Mouse (Mus musculus) MEL (cell line): ENCODE data around the gene Prdm12. TPM values are rescaled to one million over a fixed set of nuclear protein-coding genes. Genes with fewer than 3 reads are reported as not detected.

ENCODE experiments used
- DNase-seq: peaks from one replicate; pipeline ENCODE4 v3.0.0; 2011; ENCODE audit warnings: low read depth, low spot score
- H3K27ac ChIP-seq: 2 replicates; pipeline ENCODE4 v1.5.1; 2012; ENCODE audit warnings: low read depth, mild to moderate bottlenecking, control low read depth, low read length, moderate library complexity; ENCODE audit not compliant: control insufficient read depth
- H3K27me3 ChIP-seq, 2 experiments: fragments of 150-350 bp in 1 of 2; sonication (generic) in 1 of 2; 2 replicates each; pipeline ENCODE4 v1.6.1; 2012; ENCODE audit warnings: low read length in 2 of 2, mild to moderate bottlenecking in 2 of 2, improper control_type of control experiment in 1 of 2, moderate library complexity in 1 of 2; ENCODE audit not compliant: insufficient read depth in 2 of 2, control insufficient read depth in 1 of 2
- H3K36me3 ChIP-seq, 2 experiments: 2 replicates each; pipeline ENCODE4 v1.6.1; 2012 to 2014; ENCODE audit warnings: low read length in 2 of 2, improper control_type of control experiment in 1 of 2, inconsistent platforms in 1 of 2, mild to moderate bottlenecking in 1 of 2; ENCODE audit not compliant: insufficient read depth in 2 of 2, control insufficient read depth in 1 of 2
- H3K4me1 ChIP-seq, 2 experiments: fragments of 150-350 bp in 1 of 2; sonication (generic) in 1 of 2; 2 replicates each; pipeline ENCODE4 v1.6.1; 2012; ENCODE audit warnings: low read length in 2 of 2, improper control_type of control experiment in 1 of 2, mild to moderate bottlenecking in 1 of 2; ENCODE audit not compliant: insufficient read depth in 2 of 2, control insufficient read depth in 1 of 2
- H3K4me3 ChIP-seq, 2 experiments: fragments of 150-350 bp in 1 of 2; sonication (generic) in 1 of 2; 2 replicates each; pipeline ENCODE4 v1.5.1; 2012; ENCODE audit warnings: low read depth in 2 of 2, low read length in 2 of 2, mild to moderate bottlenecking in 2 of 2, moderate library complexity in 2 of 2, control low read depth in 1 of 2, improper control_type of control experiment in 1 of 2; ENCODE audit not compliant: control insufficient read depth in 1 of 2, insufficient read depth in 1 of 2
- H3K79me2 ChIP-seq: 2 replicates; pipeline ENCODE4 v1.6.1; 2012; ENCODE audit warnings: mild to moderate bottlenecking, low read length, moderate library complexity; ENCODE audit not compliant: control insufficient read depth, poor library complexity, insufficient read depth
- H3K9ac ChIP-seq: 2 replicates; pipeline ENCODE4 v1.6.1; 2012; ENCODE audit warnings: low read depth, mild to moderate bottlenecking, control low read depth, low read length, moderate library complexity; ENCODE audit not compliant: control insufficient read depth, poor library complexity, severe bottlenecking
- H3K9me3 ChIP-seq: fragments of 150-350 bp; sonication (generic); replicated peaks from 2 replicates; pipeline ENCODE4 v1.6.1; 2012; ENCODE audit warnings: mild to moderate bottlenecking, low read length, improper control_type of control experiment, moderate library complexity; ENCODE audit not compliant: insufficient read depth
- CTCF ChIP-seq, 3 experiments: IDR thresholded peaks in 2 of 3; conservative IDR thresholded peaks in 1 of 3; 2 replicates each; pipeline ENCODE4 v1.5.1; 2011 to 2012; ENCODE audit warnings: low read length in 3 of 3, low read depth in 2 of 3, mild to moderate bottlenecking in 2 of 3, improper control_type of control experiment in 1 of 3, inconsistent platforms in 1 of 3, mixed read lengths in 1 of 3, moderate library complexity in 1 of 3; ENCODE audit not compliant: control insufficient read depth in 1 of 3, insufficient read depth in 1 of 3, poor library complexity in 1 of 3, severe bottlenecking in 1 of 3
- E2F4 ChIP-seq: IDR thresholded peaks from 2 replicates; pipeline ENCODE4 v1.6.1; 2011; ENCODE audit warnings: low read depth, low read length, improper control_type of control experiment, borderline replicate concordance
- NRF1 ChIP-seq: IDR thresholded peaks from 2 replicates; pipeline ENCODE4 v1.6.1; 2014; ENCODE audit warnings: low read depth, mild to moderate bottlenecking, inconsistent platforms, low read length, improper control_type of control experiment, moderate library complexity; ENCODE audit not compliant: poor library complexity, insufficient read depth, severe bottlenecking
- POLR2AphosphoS5 ChIP-seq: IDR thresholded peaks from 2 replicates; pipeline ENCODE4 v1.6.1; 2012; ENCODE audit warnings: low read depth, borderline replicate concordance, mild to moderate bottlenecking, inconsistent platforms, low read length, moderate library complexity, mixed read lengths
- RAD21 ChIP-seq: IDR thresholded peaks from 2 replicates; pipeline ENCODE4 v1.6.1; 2011; ENCODE audit warnings: mild to moderate bottlenecking, low read depth, low read length, improper control_type of control experiment
- RCOR1 ChIP-seq: IDR thresholded peaks from 2 replicates; pipeline ENCODE4 v1.6.1; 2012; ENCODE audit warnings: low read depth, mild to moderate bottlenecking, inconsistent platforms, low read length, improper control_type of control experiment
- SIN3A ChIP-seq: IDR thresholded peaks from 2 replicates; pipeline ENCODE4 v1.6.1; 2012; ENCODE audit warnings: low read length, improper control_type of control experiment, inconsistent platforms
- SMC3 ChIP-seq: IDR thresholded peaks from 2 replicates; pipeline ENCODE4 v1.6.1; 2011; ENCODE audit warnings: low read depth, low read length, improper control_type of control experiment
- TAL1 ChIP-seq: IDR thresholded peaks from 2 replicates; pipeline ENCODE4 v1.6.1; 2012; ENCODE audit warnings: mild to moderate bottlenecking, inconsistent platforms, low read length, moderate library complexity, mixed read lengths
- TBP ChIP-seq: IDR thresholded peaks from 2 replicates; pipeline ENCODE4 v1.8.0; 2011; ENCODE audit warnings: low read depth, low read length, improper control_type of control experiment
- ZKSCAN1 ChIP-seq: IDR thresholded peaks from 2 replicates; pipeline ENCODE4 v1.6.1; 2012; ENCODE audit warnings: low read depth, mild to moderate bottlenecking, inconsistent platforms, low read length, improper control_type of control experiment, moderate library complexity
- polyA plus RNA-seq, 2 experiments: library from polyadenylated mRNA; stranded (reverse) in 1 of 2; unstranded in 1 of 2; fragments of >175 nt in 1 of 2; fragments of >200 nt in 1 of 2; gene quantifications; 2 replicates each; pipeline versions ENCODE4 v1.2.1 to v1.2.4; 2012; ENCODE audit warnings: low replicate concordance in 2 of 2, low read depth in 1 of 2; ENCODE audit not compliant: insufficient read length in 2 of 2, insufficient read depth in 1 of 2, missing spikeins in 1 of 2
- total RNA-seq: library from RNA; depleted of rRNA; stranded (reverse); fragments of 300-350 nt; gene quantifications from 2 replicates; pipeline ENCODE4 v1.2.3, GENCODE M21; 2012

Prdm12 gene
- total and polyA plus RNA-seq, 3 experiments: not detected

- TF ChIP-seq ZKSCAN1 (no peak), POLR2AphosphoS5 (no peak), RCOR1 (peak; percentile 80), SIN3A (peak; percentile 66), E2F4 (no peak), TAL1 (peak; percentile 40; the same call in 1 of the 2 replicates), TBP (peak; percentile 64), SMC3 (no peak)
These were observed 49.2 kb downstream of the Prdm12 start (continued) for GRCm38 (mm10) chr2:31689045-31689444.

- Histone ChIP-seq H3K9ac (peak overlapping the region; percentile 97), H3K27ac (peak overlapping the region; percentile 14; the same call in 1 of the 2 replicates), H3K9me3 (no peaks in the 10 kb centered on the region), H3K27me3 (no peaks in the 10 kb centered on the region), H3K36me3 (peaks cover 0 to 18% of the 10 kb centered on the region in 2 experiments; a peak in 3 of 4 replicates), H3K79me2 (peaks cover 28% of the 10 kb centered on the region), H3K4me1 (peaks cover 5 to 14% of the 10 kb centered on the region in 2 experiments), H3K4me3 (peak overlapping the region; percentile 74 to 80)
- TF ChIP-seq SMC3 (no peak), SIN3A (0 out of 2 replicates have a peak, but pooled peaks have one; percentile 14)
- DNase-seq: peak; percentile 52
These were observed 50.2 kb downstream of the Prdm12 start for GRCm38 (mm10) chr2:31690063-31690462.

- TF ChIP-seq RAD21: peak; percentile 42
- peak; percentile 41 for TF ChIP-seq SMC3
- peak; percentile 33 to 49 (median 42) for TF ChIP-seq CTCF (IDR thresholded peaks at IDR 0.05 in 2 of 3, conservative IDR thresholded peaks at IDR 0.05 in 1 of 3; ENCODE audit: control insufficient read depth in 1 of 3, insufficient read depth in 1 of 3, low read depth in 2 of 3, low read length in 3 of 3, poor library complexity in 1 of 3, severe bottlenecking in 1 of 3)
- no peak for TF ChIP-seq NRF1
- Histone ChIP-seq H3K36me3 (peaks cover 0 to 18% of the 10 kb centered on the region in 2 experiments; a peak in 3 of 4 replicates), H3K4me1 (peaks cover 5 to 14% of the 10 kb centered on the region in 2 experiments; a peak in 3 of 4 replicates), H3K9me3 (no peaks in the 10 kb centered on the region), H3K4me3 (no peak overlapping the region), H3K27me3 (no peaks in the 10 kb centered on the region), H3K79me2 (peaks cover 2% of the 10 kb centered on the region; the same call in 1 of the 2 replicates), H3K9ac (no peak overlapping the region), H3K27ac (no peak overlapping the region)
- no peak for DNase-seq
These were observed 58.4 kb downstream of the Prdm12 start for GRCm38 (mm10) chr2:31698209-31698608.
